Mouse (Mus musculus) embryo, embryonic 11.5 days (tissue): ENCODE data around the gene Ccdc159.

Experiments
- DNase-seq: peaks from one replicate; pipeline ENCODE4 v3.0.0-alpha.2; 2012; ENCODE audit warnings: low read depth, low spot score

Ccdc159 gene

GRCm38 (mm10) chr9:21934021-21934420 lies 6.8 kb downstream of the Ccdc159 start:
- DNase-seq, result no peak

GRCm38 (mm10) chr9:21935466-21936131 lies 8.3 kb downstream of the Ccdc159 start:
- DNase-seq, result no peak

GRCm38 (mm10) chr9:21936692-21937570 lies 9.7 kb downstream of the Ccdc159 start, which contains the start of gene Plppr2:
Gene Plppr2, plus strand, starts transcription at chr9:21937033.
- DNase-seq, result peak; percentile 88

GRCm38 (mm10) chr9:21937711-21938175 lies 10.5 kb downstream of the Ccdc159 start:
- DNase-seq, result no peak

GRCm38 (mm10) chr9:21938234-21938855 lies 11.1 kb downstream of the Ccdc159 start:
- no peak for DNase-seq

GRCm38 (mm10) chr9:21943046-21943445 lies 15.8 kb downstream of the Ccdc159 start:
- no peak for DNase-seq

GRCm38 (mm10) chr9:21943638-21944037 lies 16.4 kb downstream of the Ccdc159 start:
- no peak for DNase-seq

- DNase-seq, result no peak
These were observed 17.0 kb downstream of the Ccdc159 start for GRCm38 (mm10) chr9:21944267-21944666.

GRCm38 (mm10) chr9:21947540-21948130 lies 20.4 kb downstream of the Ccdc159 start:
- DNase-seq, result no peak

GRCm38 (mm10) chr9:21948146-21948545 lies 20.9 kb downstream of the Ccdc159 start:
- DNase-seq, result no peak

- DNase-seq, result no peak
These were observed 21.5 kb downstream of the Ccdc159 start for GRCm38 (mm10) chr9:21948790-21949189.

GRCm38 (mm10) chr9:21950322-21950721 lies 23.1 kb downstream of the Ccdc159 start:
- peak; percentile 58 for DNase-seq

GRCm38 (mm10) chr9:21951977-21952376 lies 24.7 kb downstream of the Ccdc159 start:
- no peak for DNase-seq

- no peak for DNase-seq
These were observed 26.3 kb downstream of the Ccdc159 start for GRCm38 (mm10) chr9:21953600-21953999.

- no peak for DNase-seq
These were observed 27.4 kb downstream of the Ccdc159 start for GRCm38 (mm10) chr9:21954635-21955034.

GRCm38 (mm10) chr9:21955225-21955569 lies 27.9 kb downstream of the Ccdc159 start:
- DNase-seq, result no peak

- peak; percentile 96 for DNase-seq
These were observed 28.5 kb downstream of the Ccdc159 start, which contains the start of gene Swsap1 for GRCm38 (mm10) chr9:21955570-21956281. Gene Swsap1, plus strand, starts transcription at chr9:21955755.

- DNase-seq, result no peak
These were observed 31.1 kb downstream of the Ccdc159 start for GRCm38 (mm10) chr9:21958372-21958771.

- no peak for DNase-seq
These were observed 32.0 kb downstream of the Ccdc159 start for GRCm38 (mm10) chr9:21959244-21959643.

GRCm38 (mm10) chr9:21960135-21960534 lies 32.9 kb downstream of the Ccdc159 start:
- DNase-seq, result no peak

GRCm38 (mm10) chr9:21960558-21961208 lies 33.4 kb downstream of the Ccdc159 start:
- no peak for DNase-seq
